Mouse (Mus musculus) heart, postnatal 0 days (tissue): ENCODE data around the gene Erg. TPM values are rescaled to one million over a fixed set of nuclear protein-coding genes. Genes with fewer than 3 reads are reported as not detected.

Experiments used
- ATAC-seq: fragments of 200-750 bp; cut with Nextera tagmentation; 2 replicates; pipeline ENCODE4 v1.8.0; 2017; ENCODE audit warnings: low read depth, moderate number of reproducible peaks, moderate library complexity; ENCODE audit not compliant: insufficient read depth
- DNase-seq: peaks from one replicate; pipeline ENCODE4 v3.0.0-alpha.2; 2016; ENCODE audit warnings: low spot score
- H3K27ac ChIP-seq: fragments of 300-500 bp; sonication (generic); 2 replicates; pipeline ENCODE4 v1.5.1; 2014; ENCODE audit warnings: low read depth, mild to moderate bottlenecking
- H3K27me3 ChIP-seq: fragments of 300-500 bp; sonication (generic); 2 replicates; pipeline ENCODE4 v1.6.1; 2014; ENCODE audit warnings: low read length, mixed read lengths; ENCODE audit not compliant: control insufficient read depth, insufficient read depth
- H3K36me3 ChIP-seq: fragments of 300-500 bp; sonication (generic); replicated peaks from 2 replicates; pipeline ENCODE4 v1.6.1; 2014; ENCODE audit warnings: low read length, mixed read lengths; ENCODE audit not compliant: control insufficient read depth, insufficient read depth
- H3K4me1 ChIP-seq: fragments of 300-500 bp; sonication (generic); 2 replicates; pipeline ENCODE4 v1.6.1; 2014; ENCODE audit warnings: antibody characterized with exemption; ENCODE audit not compliant: control insufficient read depth, insufficient read depth
- H3K4me2 ChIP-seq: fragments of 300-500 bp; sonication (generic); 2 replicates; pipeline ENCODE4 v1.6.1; 2014; ENCODE audit warnings: low read depth, mild to moderate bottlenecking, low read length, moderate library complexity
- H3K4me3 ChIP-seq: fragments of 300-500 bp; sonication (generic); 2 replicates; pipeline ENCODE4 v1.5.1; 2014; ENCODE audit warnings: low read depth, low read length
- H3K9ac ChIP-seq: fragments of 300-500 bp; sonication (generic); replicated peaks from 2 replicates; pipeline ENCODE4 v1.6.1; 2014; ENCODE audit warnings: low read depth, low read length, mixed read lengths
- H3K9me3 ChIP-seq: fragments of 300-500 bp; sonication (generic); replicated peaks from 2 replicates; pipeline ENCODE4 v1.6.1; 2016; ENCODE audit warnings: low read length; ENCODE audit not compliant: control insufficient read depth
- CTCF ChIP-seq: IDR thresholded peaks from 2 replicates; pipeline ENCODE4 v1.5.1; 2016; ENCODE audit warnings: antibody characterized with exemption, control low read depth, low read depth
- EP300 ChIP-seq: IDR thresholded peaks from 2 replicates; pipeline ENCODE4 v1.6.1; 2016; ENCODE audit warnings: antibody characterized with exemption, low read depth
- WGBS: fragments of 180-500 bp; shearing (Covaris S2); extraction: QIAGEN DNeasy Blood & Tissue Kit; methylation state at CpG from one replicate; pipeline ENCODE4 v1.1.7; 2014; 5-methylcytosine and 5-hydroxymethylcytosine counted together
- polyA plus RNA-seq: library from polyadenylated mRNA; unstranded; fragments of >200 nt; fragmentation: Nextera tagmentation; extraction: Ambion mirVana; gene quantifications from 2 replicates; pipeline ENCODE4 v1.2.1, GENCODE M21; 2015
- total RNA-seq: library from RNA; depleted of rRNA; stranded (reverse); fragments of >200 nt; gene quantifications from 2 replicates; pipeline ENCODE4 v1.2.3, GENCODE M21; 2014; ENCODE audit warnings: low replicate concordance

Gene Erg
- total and polyA plus RNA-seq, 2 experiments from 2014 or later, result 7.2 to 12.1 TPM

- H3K4me3 ChIP-seq, result no peak overlapping the region
- WGBS, result 78% methylated on average over 5 of the region's 5 CpGs
- H3K4me1 ChIP-seq, result peaks cover 10% of the 10 kb centered on the region; the same call in 1 of the 2 replicates
- H3K27ac ChIP-seq, result no peak overlapping the region
- ATAC-seq (no peak), DNase-seq (no peak)
- no peak overlapping the region for H3K4me2 ChIP-seq
- no peaks in the 10 kb centered on the region for H3K36me3 ChIP-seq
- H3K9me3 ChIP-seq, result no peaks in the 10 kb centered on the region
- TF ChIP-seq CTCF (no peak), EP300 (no peak)
- H3K9ac ChIP-seq, result no peak overlapping the region
- H3K27me3 ChIP-seq, result no peaks in the 10 kb centered on the region
Measured at GRCm38 (mm10) chr16:95428239-95428638, 158.2 kb downstream of the Erg start.

GRCm38 (mm10) chr16:95427512-95427911, 158.9 kb downstream of the Erg start:
- Histone ChIP-seq H3K4me3 (no peak overlapping the region), H3K4me1 (peaks cover 10% of the 10 kb centered on the region; the same call in 1 of the 2 replicates), H3K9ac (no peak overlapping the region), H3K36me3 (no peaks in the 10 kb centered on the region), H3K9me3 (no peaks in the 10 kb centered on the region), H3K27ac (no peak overlapping the region), H3K4me2 (no peak overlapping the region), H3K27me3 (no peaks in the 10 kb centered on the region)
- 81% methylated on average over 10 of the region's 10 CpGs for WGBS
- DNase-seq (no peak), ATAC-seq (no peak)
- TF ChIP-seq EP300 (no peak), CTCF (no peak)

- Histone ChIP-seq H3K27ac (0 out of 2 replicates have a peak overlapping the region, but pooled peaks have one; percentile 43), H3K9me3 (no peaks in the 10 kb centered on the region), H3K36me3 (no peaks in the 10 kb centered on the region), H3K4me3 (no peak overlapping the region), H3K4me1 (peaks cover 17% of the 10 kb centered on the region), H3K4me2 (no peak overlapping the region), H3K27me3 (no peaks in the 10 kb centered on the region), H3K9ac (no peak overlapping the region)
- TF ChIP-seq CTCF, result no peak
- no peak for TF ChIP-seq EP300
- ATAC-seq (no peak), DNase-seq (no peak)
- WGBS, result 24% methylated on average over 5 of the region's 5 CpGs
Measured at GRCm38 (mm10) chr16:95422658-95423073, 163.7 kb downstream of the Erg start.

GRCm38 (mm10) chr16:95421235-95421886, 165.0 kb downstream of the Erg start:
- Histone ChIP-seq H3K4me1 (peaks cover 17% of the 10 kb centered on the region), H3K4me2 (no peak overlapping the region), H3K4me3 (no peak overlapping the region), H3K9me3 (no peaks in the 10 kb centered on the region), H3K9ac (no peak overlapping the region), H3K27ac (no peak overlapping the region), H3K27me3 (no peaks in the 10 kb centered on the region), H3K36me3 (no peaks in the 10 kb centered on the region)
- DNase-seq, result peak; percentile 51
- TF ChIP-seq CTCF (no peak), EP300 (no peak)
- ATAC-seq, result no peak
- WGBS, result 68% methylated on average over 7 of the region's 7 CpGs

GRCm38 (mm10) chr16:95415921-95416320, 170.5 kb downstream of the Erg start:
- Histone ChIP-seq H3K9ac (no peak overlapping the region), H3K9me3 (no peaks in the 10 kb centered on the region), H3K4me2 (no peak overlapping the region), H3K4me3 (no peak overlapping the region), H3K27me3 (no peaks in the 10 kb centered on the region), H3K27ac (no peak overlapping the region), H3K4me1 (peaks cover under 1% of the 10 kb centered on the region; the same call in 1 of the 2 replicates), H3K36me3 (no peaks in the 10 kb centered on the region)
- ATAC-seq (no peak), DNase-seq (no peak)
- no peak for TF ChIP-seq EP300
- WGBS, result 70% methylated on average over 4 of the region's 4 CpGs

GRCm38 (mm10) chr16:95415372-95415771, 171.0 kb downstream of the Erg start:
- no peaks in the 10 kb centered on the region for H3K27me3 ChIP-seq
- no peak for ATAC-seq
- no peak overlapping the region for H3K4me3 ChIP-seq
- no peak overlapping the region for H3K4me2 ChIP-seq
- no peak overlapping the region for H3K27ac ChIP-seq
- WGBS, result 60% methylated on average over 9 of the region's 9 CpGs
- H3K9ac ChIP-seq, result no peak overlapping the region
- no peaks in the 10 kb centered on the region for H3K4me1 ChIP-seq
- no peaks in the 10 kb centered on the region for H3K36me3 ChIP-seq
- no peak for TF ChIP-seq CTCF
- no peak for TF ChIP-seq EP300
- no peaks in the 10 kb centered on the region for H3K9me3 ChIP-seq
- no peak for DNase-seq
